Mouse (Mus musculus) small intestine, adult 2 months (tissue): ENCODE results near the gene Ints14. TPM values are rescaled to one million over a fixed set of nuclear protein-coding genes. Genes with fewer than 3 reads are reported as not detected.
"Not testable (repeated sequence)": the region's sequence is repeated elsewhere in the genome, so short reads cannot be mapped to it uniquely, and the experiment has no call there.

ENCODE experiments used
- H3K27ac ChIP-seq: fragments of 200-500 bp; 2 replicates; pipeline ENCODE4 v1.5.1; 2012; ENCODE audit warnings: low read depth, low read length, control low read depth, inconsistent platforms; ENCODE audit not compliant: insufficient read depth
- H3K27me3 ChIP-seq: fragments of 200-500 bp; 2 replicates; pipeline ENCODE4 v1.6.1; 2012; ENCODE audit warnings: mild to moderate bottlenecking, moderate library complexity, low read length, inconsistent platforms; ENCODE audit not compliant: control insufficient read depth, insufficient read depth
- H3K36me3 ChIP-seq: fragments of 200-500 bp; 2 replicates; pipeline ENCODE4 v1.6.1; 2012; ENCODE audit warnings: mild to moderate bottlenecking, low read length, control low read depth, inconsistent platforms; ENCODE audit not compliant: control insufficient read depth, insufficient read depth
- H3K4me1 ChIP-seq: fragments of 200-500 bp; 2 replicates; pipeline ENCODE4 v1.6.1; 2012; ENCODE audit warnings: low read length, inconsistent platforms, mixed read lengths; ENCODE audit not compliant: control insufficient read depth, insufficient read depth, insufficient read length
- H3K4me3 ChIP-seq: fragments of 200-500 bp; 2 replicates; pipeline ENCODE4 v1.5.1; 2012; ENCODE audit warnings: low read depth, mild to moderate bottlenecking, control low read depth, inconsistent platforms, low read length, moderate library complexity
- CTCF ChIP-seq: fragments of 200-500 bp; IDR thresholded peaks from 2 replicates; pipeline ENCODE4 v1.5.1; 2012; ENCODE audit warnings: low read depth, mild to moderate bottlenecking, control low read depth, inconsistent platforms, low read length, moderate library complexity, mixed read lengths; ENCODE audit not compliant: insufficient replicate concordance, insufficient read length; ENCODE audit errors: extremely low read depth
- POLR2A ChIP-seq: fragments of 200-500 bp; IDR thresholded peaks from 2 replicates; pipeline ENCODE4 v1.6.1; 2012; ENCODE audit warnings: low read depth, mild to moderate bottlenecking, control low read depth, inconsistent platforms, low read length, moderate library complexity
- WGBS: fragments of 180-500 bp; shearing (Covaris S2); methylation state at CpG from one replicate; pipeline ENCODE4 v1.1.7; 2018; 5-methylcytosine and 5-hydroxymethylcytosine counted together
- polyA plus RNA-seq: library from polyadenylated mRNA; depleted of rRNA; stranded (reverse); fragments of >200 nt; gene quantifications from 2 replicates; pipeline ENCODE4 v1.2.3, GENCODE M21; 2012

Ints14 gene
- polyA plus RNA-seq, 1 experiment: 7.2 TPM

DNA sequence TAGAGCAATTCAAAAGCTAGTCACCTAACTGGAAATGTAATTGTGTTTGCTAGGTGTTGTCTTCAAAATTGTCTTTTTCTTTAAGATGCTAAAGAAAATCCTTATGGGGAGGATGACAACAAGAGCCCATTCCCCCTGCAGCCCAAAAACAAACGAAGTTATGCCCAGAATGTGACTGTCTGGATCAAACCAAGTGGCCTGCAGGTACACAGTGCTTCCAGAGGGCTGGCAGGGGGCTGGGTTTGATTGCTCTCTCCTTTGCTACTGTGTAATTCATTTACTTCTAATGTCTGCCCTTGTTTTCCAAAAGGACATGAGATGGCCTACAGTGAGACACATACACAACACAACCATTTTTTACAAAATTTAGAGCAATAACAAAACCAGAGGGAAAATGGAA lies 21.2 kb downstream of the Ints14 start:
- no peak overlapping the region for H3K4me3 ChIP-seq
- TF ChIP-seq CTCF (no peak), POLR2A (no peak)
- H3K27ac ChIP-seq: no peak overlapping the region
- 63% methylated on average over 1 of the region's 1 CpGs for WGBS
- H3K27me3 ChIP-seq: no peaks in the 10 kb centered on the region
- H3K4me1 ChIP-seq: no peaks in the 10 kb centered on the region
- peaks cover 64% of the 10 kb centered on the region for H3K36me3 ChIP-seq

DNA sequence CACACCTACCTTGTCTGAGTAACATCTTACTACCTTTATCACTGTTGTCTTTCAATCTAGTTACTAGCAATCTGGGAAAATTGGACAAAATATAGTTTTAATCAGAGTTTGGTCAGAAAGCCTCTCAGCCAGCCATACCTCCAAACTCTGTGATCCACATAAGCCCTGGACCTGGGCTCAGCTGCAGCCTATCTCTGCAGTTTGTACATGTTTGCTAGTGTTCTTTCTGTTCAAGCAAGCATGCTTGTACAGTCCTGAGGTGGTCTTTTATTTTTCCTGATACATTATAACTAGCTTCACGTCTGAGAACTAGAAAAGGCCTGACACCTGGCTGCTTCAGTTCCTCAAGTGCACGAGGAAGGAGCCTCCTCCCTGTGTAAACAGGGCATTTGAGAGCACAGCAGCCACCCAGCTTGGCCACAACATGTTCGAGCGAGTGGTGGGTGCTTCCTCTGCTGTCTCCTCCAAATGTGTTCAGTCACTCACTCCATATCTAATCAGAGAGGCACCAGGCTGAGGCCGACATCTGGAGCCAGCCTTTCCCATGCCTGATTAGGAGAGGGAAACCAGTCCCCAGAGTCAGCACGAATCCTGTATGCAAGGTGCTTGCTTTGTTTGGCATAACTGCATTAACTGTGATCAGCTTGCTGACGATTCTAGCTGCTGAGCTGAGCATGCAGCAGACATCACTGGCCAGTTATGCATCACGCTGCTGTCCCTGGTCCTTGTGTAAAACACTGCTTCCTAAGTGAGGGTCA lies 24.5 kb downstream of the Ints14 start:
- H3K27ac ChIP-seq: no peak overlapping the region
- WGBS: 55% methylated on average over 8 of the region's 8 CpGs
- TF ChIP-seq CTCF: no peak
- TF ChIP-seq POLR2A: no peak

DNA sequence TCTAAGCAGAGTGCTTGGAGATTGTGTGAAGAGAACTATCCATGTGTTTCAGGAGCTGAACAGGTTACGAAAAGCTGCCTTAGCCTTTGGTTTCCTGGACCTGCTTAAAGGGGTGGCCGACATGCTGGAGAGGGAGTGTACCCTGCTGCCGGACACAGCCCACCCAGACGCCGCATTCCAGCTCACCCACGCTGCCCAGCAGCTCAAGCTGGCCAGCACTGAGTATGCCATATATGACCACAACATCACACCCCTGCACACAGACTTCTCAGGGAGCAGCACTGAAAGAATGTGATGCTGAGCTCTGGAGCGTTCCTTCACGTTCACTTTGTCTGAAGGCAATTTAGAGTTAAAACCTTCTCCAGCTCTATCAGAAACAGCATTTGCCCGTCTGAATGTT lies 25.1 kb downstream of the Ints14 start:
- Histone ChIP-seq H3K27ac (no peak overlapping the region), H3K36me3 (peaks cover 67% of the 10 kb centered on the region), H3K4me3 (no peak overlapping the region), H3K27me3 (no peaks in the 10 kb centered on the region), H3K4me1 (no peaks in the 10 kb centered on the region)
- 90% methylated on average over 9 of the region's 9 CpGs for WGBS
- no peak for TF ChIP-seq POLR2A

More for the DNA sequence above, 24.5 kb downstream of the Ints14 start:
- no peaks in the 10 kb centered on the region for H3K4me1 ChIP-seq
- no peaks in the 10 kb centered on the region for H3K27me3 ChIP-seq
- peaks cover 65% of the 10 kb centered on the region for H3K36me3 ChIP-seq
- H3K4me3 ChIP-seq: no peak overlapping the region

DNA sequence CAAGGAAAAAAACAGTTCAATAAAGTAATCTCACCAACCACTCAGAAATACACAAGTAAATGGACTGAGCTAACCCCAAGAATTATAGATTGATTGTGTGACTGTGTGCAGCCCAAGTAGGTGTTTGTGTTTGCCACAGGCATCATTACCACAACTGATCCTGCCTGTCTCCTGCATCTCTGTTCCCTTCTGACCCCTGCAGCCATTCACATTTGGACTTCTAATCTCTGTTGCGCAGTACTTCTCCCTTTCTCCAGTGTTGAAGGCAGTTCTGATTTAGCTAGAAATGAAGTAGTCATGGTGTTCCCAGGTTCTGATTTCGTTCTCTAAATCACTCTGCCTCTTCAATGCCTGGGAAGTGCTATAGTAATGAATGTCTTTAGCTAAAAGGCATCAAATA lies 26.9 kb downstream of the Ints14 start:
- Histone ChIP-seq H3K27ac (no peak overlapping the region), H3K36me3 (peaks cover 63% of the 10 kb centered on the region), H3K4me1 (no peaks in the 10 kb centered on the region), H3K4me3 (no peak overlapping the region), H3K27me3 (no peaks in the 10 kb centered on the region)
- TF ChIP-seq CTCF (no peak), POLR2A (no peak)
- 89% methylated on average over 2 of the region's 2 CpGs for WGBS

DNA sequence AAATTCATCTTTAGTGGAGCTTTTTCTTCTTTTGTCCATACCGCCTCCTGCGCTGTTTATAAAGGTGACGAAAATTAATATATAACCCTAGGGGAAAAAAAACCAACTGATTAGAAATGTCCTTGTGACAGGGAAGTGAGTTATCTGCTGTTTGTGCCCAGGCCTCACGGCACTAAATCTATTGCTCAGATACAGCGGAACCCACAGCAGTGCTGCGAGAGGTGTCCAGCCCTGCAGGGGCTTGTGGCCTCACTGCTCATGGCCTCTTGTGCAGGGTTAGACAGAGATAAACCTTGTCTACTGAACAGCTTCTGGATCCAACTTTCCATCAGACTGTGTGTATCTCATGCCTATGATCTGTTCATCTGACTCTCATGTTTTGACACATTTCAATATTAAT lies 27.7 kb downstream of the Ints14 start:
- TF ChIP-seq POLR2A (no peak), CTCF (no peak)
- Histone ChIP-seq H3K4me1 (no peaks in the 10 kb centered on the region), H3K27ac (no peak overlapping the region), H3K36me3 (peaks cover 61% of the 10 kb centered on the region), H3K4me3 (no peak overlapping the region), H3K27me3 (no peaks in the 10 kb centered on the region)
- 78% methylated on average over 6 of the region's 6 CpGs for WGBS

DNA sequence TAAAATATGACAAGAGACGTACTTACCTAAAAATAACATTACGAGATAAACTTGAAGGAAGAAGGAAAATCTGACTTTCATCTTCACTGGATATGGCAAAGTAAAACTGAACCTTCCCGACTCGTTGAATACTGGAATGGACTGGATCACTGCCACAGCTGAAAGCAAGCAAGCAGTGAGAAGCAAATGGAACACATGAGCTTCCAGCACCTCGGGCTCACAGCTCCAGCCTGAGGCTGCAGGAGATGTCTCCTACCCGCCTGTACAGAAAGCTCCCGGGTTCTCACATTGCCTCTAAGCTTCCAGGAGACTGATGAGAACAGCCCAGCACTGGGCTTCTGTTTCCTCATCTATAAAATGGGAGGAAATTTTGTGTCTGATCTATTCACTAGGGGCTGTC lies 29.6 kb downstream of the Ints14 start:
- Histone ChIP-seq H3K4me1 (no peaks in the 10 kb centered on the region), H3K27ac (no peak overlapping the region), H3K36me3 (peaks cover 59% of the 10 kb centered on the region), H3K27me3 (no peaks in the 10 kb centered on the region), H3K4me3 (no peak overlapping the region)
- TF ChIP-seq CTCF (no peak), POLR2A (no peak)
- 92% methylated on average over 7 of the region's 7 CpGs for WGBS

DNA sequence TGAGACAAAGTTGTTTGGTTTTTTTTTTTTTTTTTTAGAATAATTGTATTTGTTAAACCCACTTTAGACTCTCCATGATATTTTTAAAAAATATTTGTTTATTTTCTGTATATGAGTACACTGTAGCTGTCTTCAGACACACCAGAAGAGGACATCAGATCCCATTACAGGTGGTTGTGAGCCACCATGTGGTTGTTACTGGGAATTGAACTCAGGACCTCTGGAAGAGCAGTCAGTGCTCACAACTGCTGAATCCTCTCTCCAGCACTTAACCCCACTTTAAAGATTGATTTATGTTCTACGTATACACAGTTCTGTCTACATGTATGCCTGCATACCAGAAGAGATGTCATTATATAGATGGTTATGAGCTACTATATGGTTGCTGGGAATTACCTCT lies 34.8 kb downstream of the Ints14 start:
- WGBS: 92% methylated on average over 1 of the region's 1 CpGs
- not testable (repeated sequence) for H3K27ac ChIP-seq, H3K4me1 ChIP-seq, H3K27me3 ChIP-seq, H3K4me3 ChIP-seq
- H3K36me3 ChIP-seq: peaks cover 41% of the 10 kb centered on the region

DNA sequence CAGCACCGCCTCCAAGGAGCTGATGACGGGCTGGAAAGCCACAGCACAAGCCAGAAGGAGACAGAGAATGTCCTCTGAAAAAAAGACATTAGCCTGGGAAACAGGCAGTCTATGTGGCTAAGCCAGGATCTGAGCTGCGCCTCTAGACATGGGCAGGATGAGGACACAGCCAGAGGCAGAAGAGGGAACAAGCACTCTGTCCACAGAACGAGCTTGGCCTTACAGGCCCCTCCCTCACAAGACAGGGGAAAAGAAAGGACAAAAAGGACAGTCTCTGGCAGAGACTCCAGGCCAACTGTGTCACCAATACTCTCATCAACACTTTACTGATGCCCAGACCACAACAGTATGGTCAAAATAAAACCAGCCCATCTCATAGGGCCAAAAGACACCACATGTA lies 40.8 kb downstream of the Ints14 start:
- no peaks in the 10 kb centered on the region for H3K27me3 ChIP-seq
- H3K27ac ChIP-seq: no peak overlapping the region
- 79% methylated on average over 4 of the region's 4 CpGs for WGBS
- no peak overlapping the region for H3K4me3 ChIP-seq
- no peaks in the 10 kb centered on the region for H3K4me1 ChIP-seq
- H3K36me3 ChIP-seq: peaks cover 45% of the 10 kb centered on the region
- no peak for TF ChIP-seq CTCF
- no peak for TF ChIP-seq POLR2A
